Mouse (Mus musculus) embryo, embryonic 11 days (tissue): ENCODE data around the gene Robo1.
A peak's percentile ranks its signal among the peaks of the same experiment; 100 is the strongest.
"Not testable (repeated sequence)": the region's sequence is repeated elsewhere in the genome, so short reads cannot be mapped to it uniquely, and the experiment has no call there.

Experiments used
- DNase-seq: peaks from one replicate; pipeline ENCODE4 v3.0.0-alpha.2; 2015

Robo1 gene

GRCm38 (mm10) chr16:72458155-72458554, 150.0 kb downstream of the Robo1 start:
- no peak for DNase-seq

- DNase-seq: peak; percentile 36
Measured at GRCm38 (mm10) chr16:72458576-72458975, 150.5 kb downstream of the Robo1 start.

GRCm38 (mm10) chr16:72465696-72466095, 157.6 kb downstream of the Robo1 start:
- no peak for DNase-seq

GRCm38 (mm10) chr16:72470037-72470673, 162.0 kb downstream of the Robo1 start:
- DNase-seq: no peak

GRCm38 (mm10) chr16:72510716-72511199, 202.7 kb downstream of the Robo1 start:
- DNase-seq: peak; percentile 63

- DNase-seq: no peak
Measured at GRCm38 (mm10) chr16:72531337-72531736, 223.2 kb downstream of the Robo1 start.

GRCm38 (mm10) chr16:72533900-72534571, 225.9 kb downstream of the Robo1 start:
- DNase-seq: no peak

GRCm38 (mm10) chr16:72538171-72538570, 230.1 kb downstream of the Robo1 start:
- no peak for DNase-seq

GRCm38 (mm10) chr16:72543928-72544327, 235.8 kb downstream of the Robo1 start:
- no peak for DNase-seq

- DNase-seq: no peak
Measured at GRCm38 (mm10) chr16:72544950-72545349, 236.8 kb downstream of the Robo1 start.

GRCm38 (mm10) chr16:72551672-72552243, 243.7 kb downstream of the Robo1 start:
- peak; percentile 54 for DNase-seq

- peak; percentile 20 for DNase-seq
Measured at GRCm38 (mm10) chr16:72553713-72554112, 245.6 kb downstream of the Robo1 start.

- DNase-seq: not testable (repeated sequence)
Measured at GRCm38 (mm10) chr16:72562149-72562548, 254.0 kb downstream of the Robo1 start.

- DNase-seq: no peak
Measured at GRCm38 (mm10) chr16:72563196-72563963, 255.3 kb downstream of the Robo1 start.

GRCm38 (mm10) chr16:72575171-72575570, 267.1 kb downstream of the Robo1 start:
- no peak for DNase-seq

GRCm38 (mm10) chr16:72576956-72577355, 268.9 kb downstream of the Robo1 start:
- no peak for DNase-seq

- DNase-seq: no peak
Measured at GRCm38 (mm10) chr16:72584454-72585159, 276.5 kb downstream of the Robo1 start.

GRCm38 (mm10) chr16:72585160-72585813, 277.2 kb downstream of the Robo1 start:
- DNase-seq: no peak

GRCm38 (mm10) chr16:72587376-72588072, 279.4 kb downstream of the Robo1 start:
- DNase-seq: peak; percentile 44

GRCm38 (mm10) chr16:72603487-72604206, 295.5 kb downstream of the Robo1 start:
- DNase-seq: no peak

GRCm38 (mm10) chr16:72605066-72605465, 297.0 kb downstream of the Robo1 start:
- DNase-seq: peak; percentile 87
